ENCODE assay signal across 8 mouse cellular contexts in the genomic region with DNA sequence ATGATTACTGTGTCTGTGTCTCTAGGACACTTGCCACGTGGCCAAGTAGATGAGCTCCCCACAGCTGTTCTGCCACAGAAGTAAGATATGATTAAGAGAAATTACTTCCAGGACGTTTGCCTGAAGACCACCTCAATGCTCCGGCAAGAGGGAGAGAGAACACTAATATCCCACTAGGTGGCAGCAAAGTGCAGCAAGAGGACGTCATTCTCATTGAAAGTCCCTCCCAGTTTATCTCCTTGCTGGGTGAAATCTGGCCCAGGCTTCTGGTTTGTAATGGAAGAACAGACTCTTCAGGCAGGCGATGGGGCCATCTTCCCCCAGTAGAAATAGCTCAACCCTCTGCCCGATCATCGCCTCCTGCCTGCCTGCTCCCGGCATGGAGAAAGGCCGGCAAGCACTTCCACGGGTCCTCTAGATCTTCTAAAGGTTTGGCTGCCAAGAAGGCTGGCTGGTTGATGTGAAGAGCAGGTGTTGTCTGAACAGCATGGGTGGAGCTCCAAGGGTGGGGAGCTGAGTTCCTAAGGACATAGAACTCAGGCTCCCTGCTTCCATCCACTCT. TPM values are rescaled to one million over a fixed set of nuclear protein-coding genes. Genes with fewer than 3 reads are reported as not detected.
DNase-seq lines count a peak whose midpoint lies in the region; ATAC-seq and TF ChIP-seq lines count a peak whose summit lies in the region.

No protein-coding gene starts in this region.

- peak; percentile 30; the same call in 1 of the 2 replicates for ATAC-seq in forebrain, embryonic 12.5 days (ENCODE audit: low FRiP score)
- ATAC-seq in heart, postnatal 0 days (ENCODE audit: insufficient read depth, low read depth) = peak; percentile 70; the same call in 1 of the 2 replicates
- ATAC-seq in liver, embryonic 14.5 days (ENCODE audit: insufficient read depth) = no peak
- ATAC-seq in neural tube, embryonic 14.5 days (ENCODE audit: low read depth) = peak; percentile 65; the same call in 1 of the 2 replicates

- no peaks in the 10 kb centered on the region for H3K27me3 ChIP-seq in ES-Bruce4 (ENCODE audit: control insufficient read depth, insufficient read depth, low read length, poor library complexity, severe bottlenecking)
- peaks cover 4% of the 10 kb centered on the region; the same call in 1 of the 2 replicates for H3K27me3 ChIP-seq in forebrain, embryonic 12.5 days
- no peaks in the 10 kb centered on the region for H3K27me3 ChIP-seq in heart, postnatal 0 days (ENCODE audit: control insufficient read depth, insufficient read depth, low read length)
- no peaks in the 10 kb centered on the region; the same call in 1 of the 2 replicates for H3K27me3 ChIP-seq in liver, embryonic 14.5 days (ENCODE audit: control insufficient read depth, insufficient read depth, low read length)
- no peaks in the 10 kb centered on the region for H3K27me3 ChIP-seq in neural tube, embryonic 14.5 days (ENCODE audit: control insufficient read depth, insufficient read depth, low read length)

- no peaks in the 10 kb centered on the region for H3K4me1 ChIP-seq in ES-Bruce4 (ENCODE audit: control insufficient read depth, insufficient read depth, low read length)
- peaks cover 14% of the 10 kb centered on the region; the same call in 1 of the 2 replicates for H3K4me1 ChIP-seq in forebrain, embryonic 12.5 days
- H3K4me1 ChIP-seq in heart, postnatal 0 days (ENCODE audit: control insufficient read depth, insufficient read depth) = peaks cover 11% of the 10 kb centered on the region
- H3K4me1 ChIP-seq in liver, embryonic 14.5 days (replicated peaks; ENCODE audit: control insufficient read depth in 2 of 2, insufficient read depth in 2 of 2, low read length in 1 of 2) = no peaks in the 10 kb centered on the region
- H3K4me1 ChIP-seq in neural tube, embryonic 14.5 days (ENCODE audit: control insufficient read depth, insufficient read depth, low read length) = peaks cover 10% of the 10 kb centered on the region

- no peak for TF ChIP-seq EP300 in ES-Bruce4 (IDR thresholded peaks at IDR 0.05; ENCODE audit: insufficient read depth, low read depth, low read length)
- TF ChIP-seq EP300 in heart, postnatal 0 days (IDR thresholded peaks at IDR 0.05; ENCODE audit: low read depth) = no peak
- no peak for TF ChIP-seq EP300 in liver, embryonic 14.5 days (IDR thresholded peaks at IDR 0.05; ENCODE audit: low read depth)

- TF ChIP-seq CTCF in ES-Bruce4 (IDR thresholded peaks at IDR 0.05; ENCODE audit: low read depth, low read length) = peak; percentile 66
- TF ChIP-seq CTCF in heart, postnatal 0 days (IDR thresholded peaks at IDR 0.05; ENCODE audit: low read depth) = peak; percentile 93
- TF ChIP-seq CTCF in liver, embryonic 14.5 days (IDR thresholded peaks at IDR 0.05; ENCODE audit: low read depth) = peak; percentile 86

- no peaks in the 10 kb centered on the region for H3K36me3 ChIP-seq in ES-Bruce4 (ENCODE audit: control insufficient read depth, insufficient read depth, low read length, poor library complexity, severe bottlenecking)
- no peaks in the 10 kb centered on the region for H3K36me3 ChIP-seq in forebrain, embryonic 12.5 days (replicated peaks)
- no peaks in the 10 kb centered on the region for H3K36me3 ChIP-seq in heart, postnatal 0 days (replicated peaks; ENCODE audit: control insufficient read depth, insufficient read depth, low read length)
- no peaks in the 10 kb centered on the region for H3K36me3 ChIP-seq in liver, embryonic 14.5 days (replicated peaks; ENCODE audit: control insufficient read depth, insufficient read depth, low read depth)
- no peaks in the 10 kb centered on the region for H3K36me3 ChIP-seq in neural tube, embryonic 14.5 days (ENCODE audit: control insufficient read depth, insufficient read depth, low read length)

- WGBS in forebrain, embryonic 12.5 days = 20% methylated on average over 10 of the region's 10 CpGs
- WGBS in heart, postnatal 0 days = 9% methylated on average over 10 of the region's 10 CpGs
- WGBS in liver, embryonic 14.5 days (ENCODE audit: insufficient replicate concordance) = 17% methylated on average over 10 of the region's 10 CpGs
- 22% methylated on average over 10 of the region's 10 CpGs for WGBS in neural tube, embryonic 14.5 days

- no peak for TF ChIP-seq POLR2A in ES-Bruce4 (IDR thresholded peaks at IDR 0.05; ENCODE audit: insufficient read depth, low read length)

- no peak overlapping the region for H3K27ac ChIP-seq in ES-Bruce4 (ENCODE audit: insufficient read depth, low read length)
- H3K27ac ChIP-seq in forebrain, embryonic 12.5 days = peak overlapping the region; percentile 59; the same call in 1 of the 2 replicates
- H3K27ac ChIP-seq in heart, postnatal 0 days (ENCODE audit: low read depth) = no peak overlapping the region; the same call in 1 of the 2 replicates
- H3K27ac ChIP-seq in liver, embryonic 14.5 days = no peak overlapping the region
- no peak overlapping the region for H3K27ac ChIP-seq in neural tube, embryonic 14.5 days (ENCODE audit: low read depth, low read length)

- peak overlapping the region; percentile 28 for H3K4me2 ChIP-seq in forebrain, embryonic 12.5 days
- peak overlapping the region; percentile 55 for H3K4me2 ChIP-seq in heart, postnatal 0 days (ENCODE audit: low read depth, low read length)
- no peak overlapping the region for H3K4me2 ChIP-seq in liver, embryonic 14.5 days (ENCODE audit: low read depth)
- peak overlapping the region; percentile 34; the same call in 1 of the 2 replicates for H3K4me2 ChIP-seq in neural tube, embryonic 14.5 days (ENCODE audit: low read depth, low read length)

- H3K4me3 ChIP-seq in ES-Bruce4 (ENCODE audit: low read depth, low read length) = peak overlapping the region; percentile 43
- no peak overlapping the region for H3K4me3 ChIP-seq in forebrain, embryonic 12.5 days (replicated peaks)
- H3K4me3 ChIP-seq in heart, postnatal 0 days (ENCODE audit: low read depth, low read length) = peak overlapping the region; percentile 26
- H3K4me3 ChIP-seq in liver, embryonic 14.5 days (ENCODE audit: insufficient read depth in 1 of 2, low read depth in 2 of 2, low read length in 2 of 2) = no peak overlapping the region
- no peak overlapping the region for H3K4me3 ChIP-seq in neural tube, embryonic 14.5 days (ENCODE audit: low read depth, low read length)

- H3K9ac ChIP-seq in ES-Bruce4 (ENCODE audit: low read depth, poor library complexity, severe bottlenecking) = no peak overlapping the region
- peak overlapping the region; percentile 42; the same call in 1 of the 2 replicates for H3K9ac ChIP-seq in forebrain, embryonic 12.5 days
- no peak overlapping the region for H3K9ac ChIP-seq in heart, postnatal 0 days (replicated peaks; ENCODE audit: low read depth, low read length)
- no peak overlapping the region for H3K9ac ChIP-seq in liver, embryonic 14.5 days (replicated peaks)
- peak overlapping the region; percentile 50; the same call in 1 of the 2 replicates for H3K9ac ChIP-seq in neural tube, embryonic 14.5 days (replicated peaks; ENCODE audit: low read depth, low read length)

- no peaks in the 10 kb centered on the region for H3K9me3 ChIP-seq in ES-Bruce4 (replicated peaks; ENCODE audit: control insufficient read depth, insufficient read depth, low read length, poor library complexity, severe bottlenecking)
- no peaks in the 10 kb centered on the region for H3K9me3 ChIP-seq in forebrain, embryonic 12.5 days
- peaks cover 4% of the 10 kb centered on the region; the same call in 1 of the 2 replicates for H3K9me3 ChIP-seq in heart, postnatal 0 days (replicated peaks; ENCODE audit: control insufficient read depth, low read length)
- no peaks in the 10 kb centered on the region for H3K9me3 ChIP-seq in liver, embryonic 14.5 days (ENCODE audit: control insufficient read depth, low read length)
- no peaks in the 10 kb centered on the region for H3K9me3 ChIP-seq in neural tube, embryonic 14.5 days (ENCODE audit: control insufficient read depth, low read length)

- peak; percentile 74 for DNase-seq in c-Kit-positive CD71-positive TER-119-negative erythroid progenitor cells, embryonic 14.5 days (ENCODE audit: low read depth)
- DNase-seq in heart, postnatal 0 days (ENCODE audit: low spot score) = peak; percentile 94
- DNase-seq in kidney, postnatal 36 days = peak; percentile 79 to 80
- peak; percentile 56 to 68 (median 58) for DNase-seq in liver, embryonic 14.5 days (ENCODE audit: low read depth in 3 of 3, low spot score in 3 of 3)
- DNase-seq in testis, postnatal 14 days (ENCODE audit: low spot score) = peak; percentile 71

RNA-seq across cellular contexts. Expression of a gene that starts 27.3 kb away (rescaled TPM):
- polyA plus RNA-seq in ES-Bruce4 (2011; ENCODE audit: insufficient read depth, insufficient read length, low read depth, missing spikeins) = 16.3 and 21.2 TPM in 2 replicates
- 13.0 and 18.1 TPM in 2 replicates for polyA plus RNA-seq in forebrain, embryonic 12.5 days (2016; fragmentation: Nextera tagmentation; extraction: Ambion mirVana)
- total RNA-seq in heart, postnatal 0 days (2014; rRNA removed; ENCODE audit: low replicate concordance) = 5.2 and 26.7 TPM in 2 replicates
- polyA plus RNA-seq in heart, postnatal 0 days (2015; fragmentation: Nextera tagmentation; extraction: Ambion mirVana) = 8.7 and 9.6 TPM in 2 replicates
- polyA plus RNA-seq in liver, embryonic 14.5 days (2012; rRNA removed) = 1.4 and 1.8 TPM in 2 replicates
- polyA plus RNA-seq in liver, embryonic 14.5 days (2014; fragmentation: Nextera tagmentation; extraction: Ambion mirVana) = 3.1 and 4.0 TPM in 2 replicates
- polyA plus RNA-seq in neural tube, embryonic 14.5 days (2014; fragmentation: Nextera tagmentation; extraction: Ambion mirVana) = 13.3 and 13.5 TPM in 2 replicates

RNA-seq across cellular contexts. Expression of a gene that starts 27.5 kb away (rescaled TPM):
- 17.6 and 24.5 TPM in 2 replicates for polyA plus RNA-seq in ES-Bruce4 (2011; ENCODE audit: insufficient read depth, insufficient read length, low read depth, missing spikeins)
- polyA plus RNA-seq in forebrain, embryonic 12.5 days (2016; fragmentation: Nextera tagmentation; extraction: Ambion mirVana) = 20.9 and 22.7 TPM in 2 replicates
- 12.2 and 13.0 TPM in 2 replicates for total RNA-seq in heart, postnatal 0 days (2014; rRNA removed; ENCODE audit: low replicate concordance)
- 4.3 and 4.5 TPM in 2 replicates for polyA plus RNA-seq in heart, postnatal 0 days (2015; fragmentation: Nextera tagmentation; extraction: Ambion mirVana)
- polyA plus RNA-seq in liver, embryonic 14.5 days (2012; rRNA removed) = 2.5 and 2.6 TPM in 2 replicates
- 3.5 and 3.6 TPM in 2 replicates for polyA plus RNA-seq in liver, embryonic 14.5 days (2014; fragmentation: Nextera tagmentation; extraction: Ambion mirVana)
- 37.9 and 38.9 TPM in 2 replicates for polyA plus RNA-seq in neural tube, embryonic 14.5 days (2014; fragmentation: Nextera tagmentation; extraction: Ambion mirVana)

RNA-seq across cellular contexts. Expression of a gene that starts 43.2 kb away (rescaled TPM):
- polyA plus RNA-seq in ES-Bruce4 (2011; ENCODE audit: insufficient read depth, insufficient read length, low read depth, missing spikeins) = 4.5 and 5.2 TPM in 2 replicates
- 0.40 and 0.49 TPM in 2 replicates for polyA plus RNA-seq in forebrain, embryonic 12.5 days (2016; fragmentation: Nextera tagmentation; extraction: Ambion mirVana)
- total RNA-seq in heart, postnatal 0 days (2014; rRNA removed; ENCODE audit: low replicate concordance) = not detected in 2 replicates
- polyA plus RNA-seq in heart, postnatal 0 days (2015; fragmentation: Nextera tagmentation; extraction: Ambion mirVana) = 0.15 and 0.16 TPM in 2 replicates
- polyA plus RNA-seq in liver, embryonic 14.5 days (2012; rRNA removed) = 0.06 and 0.12 TPM in 2 replicates
- not detected in 2 replicates for polyA plus RNA-seq in liver, embryonic 14.5 days (2014; fragmentation: Nextera tagmentation; extraction: Ambion mirVana)
- polyA plus RNA-seq in neural tube, embryonic 14.5 days (2014; fragmentation: Nextera tagmentation; extraction: Ambion mirVana) = 3.1 and 6.0 TPM in 2 replicates

Comparison
In these comparisons a context has a peak if more than half of its experiments do, and no peak if none do; other contexts are left out.
1. H3K4me3 ChIP-seq: peak in ES-Bruce4 (single experiment) and heart, postnatal 0 days (single experiment); none in forebrain, embryonic 12.5 days (single experiment), liver, embryonic 14.5 days (0 of 2) and neural tube, embryonic 14.5 days (single experiment).
2. H3K9ac ChIP-seq: peak in forebrain, embryonic 12.5 days (single experiment) and neural tube, embryonic 14.5 days (single experiment); none in ES-Bruce4 (single experiment), heart, postnatal 0 days (single experiment) and liver, embryonic 14.5 days (single experiment).
3. Peak in every context shown above with its lines, with median percentiles within 50 percentile points of each other: CTCF ChIP-seq and DNase-seq.